Mouse (Mus musculus): ENCODE results near the gene Plch2. TPM values are rescaled to one million over a fixed set of nuclear protein-coding genes. Genes with fewer than 3 reads are reported as not detected.

Plch2 gene
- total RNA-seq, 1 experiment from 2014 or later, result 1.0 TPM

DNA sequence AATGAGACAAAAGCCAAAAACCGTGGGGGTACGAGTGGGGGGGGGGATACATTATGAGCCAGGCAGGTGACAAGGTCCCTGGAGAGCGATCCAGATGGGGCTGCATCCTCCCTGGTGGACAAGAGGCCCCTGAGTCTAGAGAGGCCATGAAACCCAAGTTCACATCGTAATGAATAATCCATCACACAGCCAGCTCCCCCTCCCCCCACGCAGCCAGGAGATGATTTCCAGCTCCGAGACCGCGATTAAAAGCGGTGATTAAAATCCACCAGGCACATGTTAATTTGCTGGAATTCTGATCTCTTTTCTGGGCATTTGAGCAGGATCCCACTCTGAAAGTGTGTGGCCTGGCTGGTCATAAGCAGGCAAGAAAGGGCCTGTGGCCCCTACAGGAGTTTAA lies 35.8 kb downstream of the Plch2 start:
- no peak for DNase-seq

- no peak for DNase-seq
These were observed 36.4 kb downstream of the Plch2 start for GRCm38 (mm10) chr4:155020141-155020540.

DNA sequence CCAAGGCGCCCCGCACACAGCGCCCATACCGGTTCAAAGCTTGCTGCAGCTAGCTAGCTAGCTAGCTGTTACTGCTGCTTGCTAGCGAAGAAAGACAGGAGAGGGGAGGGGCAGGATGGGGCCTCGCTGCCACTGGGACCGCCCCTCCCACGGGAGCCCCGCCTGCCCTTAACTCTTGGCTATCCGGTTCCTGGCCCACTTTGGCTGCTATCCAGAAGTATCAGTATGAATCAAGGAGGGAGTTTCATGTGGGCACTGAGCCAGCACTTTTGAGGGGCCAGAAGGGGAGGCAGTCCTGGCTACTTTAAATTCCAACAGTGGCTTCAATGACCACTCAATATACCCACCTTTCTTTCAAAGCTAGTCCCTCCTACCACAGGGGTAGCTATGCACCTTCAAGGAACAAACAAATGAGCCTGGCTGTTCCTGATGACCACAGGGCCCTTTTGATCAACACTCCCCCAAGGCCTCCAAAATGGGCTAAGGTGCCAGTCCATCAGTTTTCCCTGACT lies 37.2 kb downstream of the Plch2 start:
- DNase-seq, result peak; percentile 15

- peak; percentile 23 for DNase-seq
These were observed 37.8 kb downstream of the Plch2 start for GRCm38 (mm10) chr4:155018601-155019335.

GRCm38 (mm10) chr4:155018066-155018465 lies 38.5 kb downstream of the Plch2 start:
- DNase-seq, result no peak

GRCm38 (mm10) chr4:155017253-155017878 lies 39.2 kb downstream of the Plch2 start:
- no peak for DNase-seq

GRCm38 (mm10) chr4:155016807-155017206 lies 39.8 kb downstream of the Plch2 start:
- no peak for DNase-seq

DNA sequence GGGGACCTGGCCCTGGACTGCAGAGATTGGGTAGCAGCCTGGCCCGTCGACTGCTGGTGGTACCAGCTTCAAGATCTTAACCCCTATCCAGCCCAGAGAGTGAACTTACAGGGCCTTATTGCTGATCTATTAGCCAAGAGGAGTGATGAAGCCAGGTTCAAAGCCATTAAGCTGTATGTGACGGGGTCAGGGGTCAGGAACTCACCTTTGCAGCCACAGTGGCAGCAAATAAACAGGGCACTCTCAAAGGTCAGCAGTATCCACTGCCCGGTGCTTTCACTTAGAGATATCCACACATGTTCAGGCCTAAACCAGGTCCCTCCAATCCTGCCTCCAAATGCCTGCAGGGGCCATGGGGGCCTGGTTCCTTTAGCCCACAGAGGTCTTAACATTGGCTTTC lies 41.0 kb downstream of the Plch2 start:
- no peak for DNase-seq

DNA sequence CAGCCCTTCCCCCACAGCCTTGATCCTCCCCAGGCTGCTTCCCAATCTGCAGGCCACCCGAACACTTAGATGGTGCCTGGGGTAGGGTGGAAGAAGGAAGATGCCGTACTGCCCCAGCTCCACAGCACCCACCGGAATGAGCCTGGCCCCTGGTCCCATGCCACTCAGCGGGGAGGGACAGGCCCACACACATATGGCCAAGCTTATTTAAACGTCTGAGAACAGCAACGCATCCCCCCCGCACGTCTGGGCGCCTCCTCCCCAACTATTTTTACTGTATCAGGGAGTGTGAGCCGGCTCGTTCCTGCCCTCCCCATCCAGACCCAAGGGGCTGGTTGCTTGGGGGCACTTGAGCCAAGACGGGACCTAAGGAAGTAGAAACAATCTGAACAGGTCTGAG lies 41.8 kb downstream of the Plch2 start:
- DNase-seq, result no peak

GRCm38 (mm10) chr4:155014244-155014643 lies 42.3 kb downstream of the Plch2 start:
- DNase-seq, result no peak

DNA sequence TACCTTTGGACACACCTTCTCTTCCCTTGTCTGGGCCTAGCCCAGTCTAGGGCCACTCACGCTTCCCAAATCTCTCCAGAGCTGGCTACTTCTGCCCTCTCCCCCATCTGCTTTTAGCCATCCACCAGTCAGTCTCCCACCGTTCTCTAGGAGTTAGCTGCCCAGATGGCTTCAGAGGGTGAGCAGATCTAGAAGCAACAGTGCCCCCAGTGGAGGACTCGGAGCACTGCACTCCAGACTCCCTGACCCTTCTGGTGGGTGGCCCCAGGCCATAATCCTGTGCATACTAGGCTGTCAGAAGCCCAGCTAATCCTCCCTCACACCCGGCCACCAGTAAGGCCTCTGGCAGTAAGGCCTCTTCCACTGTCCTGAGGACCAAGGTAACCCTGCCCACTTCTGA lies 43.8 kb downstream of the Plch2 start:
- peak; percentile 64 for DNase-seq

DNA sequence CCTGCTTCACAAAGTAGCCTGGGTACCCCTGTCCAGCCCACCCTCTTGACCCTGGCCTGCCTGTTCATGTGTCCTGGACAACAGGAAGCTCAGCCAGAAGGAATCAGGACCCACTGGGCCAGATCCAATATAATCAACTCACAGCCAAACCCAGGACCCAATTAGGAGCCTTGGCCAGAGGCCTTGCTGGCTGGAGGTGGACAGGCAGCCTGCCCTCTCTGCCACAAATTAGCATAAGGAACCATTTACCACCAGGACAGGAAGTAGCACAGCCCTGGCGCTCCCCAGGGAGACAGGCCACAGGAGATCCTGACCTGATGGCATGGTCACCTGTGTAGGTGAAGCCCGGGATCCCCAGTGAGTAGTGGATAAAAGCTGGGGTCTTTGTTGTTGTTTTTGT lies 44.5 kb downstream of the Plch2 start:
- DNase-seq, result no peak

- DNase-seq, result no peak
These were observed 45.1 kb downstream of the Plch2 start for GRCm38 (mm10) chr4:155011312-155012025.

GRCm38 (mm10) chr4:155010870-155011269 lies 45.7 kb downstream of the Plch2 start:
- DNase-seq, result peak; percentile 42

DNA sequence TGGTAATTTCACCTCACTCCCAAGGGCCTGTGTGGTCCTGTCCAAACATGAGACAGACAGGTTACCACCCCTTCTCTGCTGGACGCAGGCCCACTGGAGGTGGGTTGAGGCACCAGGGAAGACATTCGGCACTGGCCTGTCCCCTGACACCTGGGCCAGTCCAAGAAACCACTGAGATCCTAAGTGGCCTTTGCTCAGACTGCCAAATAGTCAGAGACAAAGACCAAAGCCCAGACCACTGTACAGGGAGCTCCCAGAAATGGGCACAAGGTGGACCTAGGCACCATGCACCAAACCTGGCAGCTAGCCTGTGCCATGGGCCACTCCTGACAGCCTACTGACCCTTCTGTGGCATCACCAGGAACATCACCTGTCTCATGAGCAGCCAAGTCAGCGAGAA lies 47.4 kb downstream of the Plch2 start:
- no peak for DNase-seq

DNA sequence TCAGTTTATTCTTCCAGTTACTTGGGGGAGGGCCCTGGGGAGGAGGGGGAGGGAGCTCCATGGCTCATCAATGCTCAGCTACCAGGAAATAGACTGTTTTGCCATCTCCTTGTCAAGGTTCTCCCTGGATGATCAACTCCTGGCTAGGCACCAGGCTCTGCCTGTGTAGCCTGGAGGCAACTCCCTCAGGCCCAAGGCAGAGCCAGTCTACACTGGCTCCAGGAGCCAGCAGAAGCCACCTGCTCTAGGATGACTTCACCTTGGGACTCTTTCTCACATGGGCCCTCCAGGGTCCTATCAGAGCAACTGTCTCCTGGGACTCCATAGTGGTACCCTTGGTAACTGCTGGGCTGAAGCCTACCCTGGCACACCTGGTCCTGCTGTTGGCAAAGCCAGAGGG lies 48.5 kb downstream of the Plch2 start:
- no peak for DNase-seq

DNA sequence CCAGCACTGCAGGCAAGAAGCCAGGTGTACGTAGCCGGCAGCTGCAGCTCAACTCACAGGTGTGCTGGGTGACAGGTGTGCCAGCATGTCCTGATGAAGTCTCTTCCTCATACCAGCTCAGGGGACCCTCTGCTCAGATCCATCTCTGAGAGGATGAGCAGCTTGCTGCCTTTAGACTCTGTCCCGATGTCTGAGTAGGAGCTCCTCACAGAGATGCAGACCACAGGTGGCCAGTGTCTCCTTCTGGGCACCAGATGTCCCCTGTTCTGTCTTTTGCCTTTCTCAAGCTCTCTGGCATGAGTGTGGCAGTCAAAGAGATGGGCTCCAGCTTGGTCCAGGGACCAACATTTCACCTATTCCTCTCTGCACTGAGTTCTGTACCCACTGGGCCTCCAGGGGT lies 48.9 kb downstream of the Plch2 start:
- no peak for DNase-seq

DNA sequence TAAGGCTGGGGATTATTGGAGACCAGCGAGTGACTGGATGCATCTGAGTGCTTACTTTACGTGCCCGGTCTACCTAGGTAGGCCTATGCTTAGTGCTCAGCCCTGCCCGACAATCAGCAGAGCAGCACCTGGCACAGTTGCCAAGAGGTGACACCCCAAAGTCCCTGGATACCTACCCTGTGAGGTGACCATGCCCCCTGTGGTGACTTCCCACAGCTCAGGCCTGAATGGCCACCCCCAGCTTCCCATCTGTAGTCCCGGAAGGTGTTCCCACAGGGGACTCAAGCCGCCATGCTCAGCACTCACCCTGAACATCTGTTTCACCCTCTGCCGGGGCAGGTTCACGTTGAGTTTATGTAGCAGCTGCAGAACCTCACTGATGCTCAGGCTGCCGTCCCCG lies 50.3 kb downstream of the Plch2 start:
- no peak for DNase-seq

DNA sequence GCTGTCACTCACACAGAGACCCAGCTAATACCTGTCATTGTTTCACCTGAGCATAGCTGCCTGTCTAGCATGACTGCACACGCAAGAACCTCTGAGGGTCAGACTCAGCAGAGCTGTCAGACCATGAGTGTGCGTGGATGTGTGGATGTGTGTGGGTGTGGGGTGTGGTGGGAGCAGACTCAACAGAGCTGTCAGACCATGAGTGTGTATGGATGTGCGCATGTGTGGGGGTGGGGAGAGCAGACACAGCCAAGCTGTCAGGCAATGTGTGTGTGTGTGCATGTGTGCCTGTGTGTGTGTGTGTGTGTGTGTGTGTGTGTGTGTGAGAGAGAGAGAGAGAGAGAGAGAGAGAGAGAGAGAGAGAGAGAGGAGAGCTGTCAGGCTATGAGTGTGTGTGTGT lies 51.3 kb downstream of the Plch2 start:
- no peak for DNase-seq

DNA sequence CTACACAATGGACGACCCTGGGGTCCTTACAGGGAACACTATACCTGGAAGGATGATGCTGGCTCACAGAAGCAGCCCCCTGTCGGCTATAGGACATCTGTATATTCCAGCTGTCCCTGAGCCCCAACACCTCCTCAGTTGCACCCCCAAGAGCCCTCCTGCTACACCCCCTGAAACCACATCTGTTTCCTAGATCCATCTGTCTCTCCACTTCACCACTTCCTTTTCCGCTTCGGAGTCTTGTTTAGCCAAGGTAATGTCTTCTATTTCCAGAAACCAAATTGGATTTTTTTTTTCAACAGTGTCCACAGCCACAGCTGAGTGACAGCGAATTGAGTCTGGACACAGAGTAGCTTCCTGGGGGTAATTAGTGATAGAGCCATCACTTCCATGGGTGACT lies 57.2 kb downstream of the Plch2 start:
- DNase-seq, result no peak

- no peak for DNase-seq
These were observed 59.9 kb downstream of the Plch2 start for GRCm38 (mm10) chr4:154996572-154997154.

GRCm38 (mm10) chr4:154994876-154995275 lies 61.7 kb downstream of the Plch2 start:
- DNase-seq, result no peak

- no peak for DNase-seq
These were observed 69.8 kb downstream of the Plch2 start for GRCm38 (mm10) chr4:154986750-154987149.

Data from adrenal gland, postnatal 25 days (tissue).